Mouse (Mus musculus) forebrain, postnatal 0 days (tissue): ENCODE measurements around the gene Plxna4. TPM values are rescaled to one million over a fixed set of nuclear protein-coding genes. Genes with fewer than 3 reads are reported as not detected.
A peak's percentile ranks its signal among the peaks of the same experiment; 100 is the strongest.

Experiments
- ATAC-seq: fragments of 200-750 bp; cut with Nextera tagmentation; 2 replicates; pipeline ENCODE4 v1.8.0; 2017; ENCODE audit warnings: mild to moderate bottlenecking, moderate library complexity
- DNase-seq: peaks from one replicate; pipeline ENCODE4 v3.0.0-alpha.2; 2015
- H3K27ac ChIP-seq: fragments of 300-500 bp; sonication (generic); 2 replicates; pipeline ENCODE4 v1.5.1; 2014; ENCODE audit warnings: low read depth, mild to moderate bottlenecking, antibody characterized with exemption, low read length, moderate library complexity, mixed read lengths
- H3K27me3 ChIP-seq: fragments of 300-500 bp; sonication (generic); 2 replicates; pipeline ENCODE4 v1.6.1; 2014; ENCODE audit warnings: mild to moderate bottlenecking, low read length, mixed read lengths; ENCODE audit not compliant: insufficient read depth
- H3K36me3 ChIP-seq: fragments of 300-500 bp; sonication (generic); 2 replicates; pipeline ENCODE4 v1.6.1; 2014; ENCODE audit warnings: mild to moderate bottlenecking, moderate library complexity; ENCODE audit not compliant: insufficient read depth
- H3K4me1 ChIP-seq: fragments of 300-500 bp; sonication (generic); 2 replicates; pipeline ENCODE4 v1.6.1; 2014; ENCODE audit warnings: antibody characterized with exemption; ENCODE audit not compliant: insufficient read depth
- H3K4me2 ChIP-seq: fragments of 300-500 bp; sonication (generic); 2 replicates; pipeline ENCODE4 v1.6.1; 2014; ENCODE audit warnings: low read depth, mild to moderate bottlenecking, moderate library complexity
- H3K4me3 ChIP-seq: fragments of 300-500 bp; sonication (generic); 2 replicates; pipeline ENCODE4 v1.5.1; 2014; ENCODE audit warnings: low read depth, low read length, mixed read lengths
- H3K9ac ChIP-seq: fragments of 300-500 bp; sonication (generic); 2 replicates; pipeline ENCODE4 v1.6.1; 2014; ENCODE audit warnings: mild to moderate bottlenecking
- H3K9me3 ChIP-seq: fragments of 300-500 bp; sonication (generic); 2 replicates; pipeline ENCODE4 v1.6.1; 2016; ENCODE audit warnings: low read length
- CTCF ChIP-seq: sonication (generic); IDR thresholded peaks from 2 replicates; pipeline ENCODE4 v1.5.1; 2016; ENCODE audit warnings: antibody characterized with exemption, control low read depth, low read depth
- whole genome bisulfite sequencing: fragments of 180-500 bp; shearing (Covaris S2); extraction: QIAGEN DNeasy Blood & Tissue Kit; methylation state at CpG from one replicate; pipeline ENCODE4 v1.1.7; 2014; 5-methylcytosine and 5-hydroxymethylcytosine counted together
- polyA plus RNA-seq: library from polyadenylated mRNA; unstranded; fragments of >200 nt; fragmentation: Nextera tagmentation; extraction: Ambion mirVana; gene quantifications from 2 replicates; pipeline ENCODE4 v1.2.1, GENCODE M21; 2015
- total RNA-seq: library from RNA; depleted of rRNA; stranded (reverse); fragments of >200 nt; gene quantifications from 2 replicates; pipeline ENCODE4 v1.2.3, GENCODE M21; 2014

Plxna4 gene
- total and polyA plus RNA-seq, 2 experiments from 2014 or later = 12.0 to 51.5 TPM

DNA sequence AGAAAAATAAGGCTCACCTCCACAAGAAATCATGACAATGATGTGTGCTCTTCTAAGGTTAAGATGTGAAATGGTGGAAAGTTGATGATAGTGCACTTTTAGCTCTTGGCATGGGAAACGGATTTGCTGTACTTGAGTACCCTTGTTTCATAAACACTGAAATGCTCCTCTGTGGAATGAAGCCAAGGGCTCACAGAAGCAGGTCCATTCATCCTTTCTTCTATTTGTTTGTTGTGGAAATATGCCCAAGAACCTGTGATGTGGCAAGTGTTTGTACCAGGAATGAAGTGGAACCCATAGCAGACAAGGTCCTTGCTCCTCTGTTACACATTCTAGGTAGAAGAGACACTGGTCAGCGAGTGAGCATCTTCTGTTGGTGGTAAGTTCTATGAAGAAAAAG, 13.3 kb upstream of the Plxna4 start:
- H3K4me1 ChIP-seq = no peaks in the 10 kb centered on the region
- no peak overlapping the region for H3K4me3 ChIP-seq
- DNase-seq = no peak
- TF ChIP-seq CTCF = no peak
- ATAC-seq = no peak
- no peak overlapping the region for H3K9ac ChIP-seq
- 59% methylated on average over 2 of the region's 2 CpGs for WGBS
- no peak overlapping the region for H3K4me2 ChIP-seq
- no peaks in the 10 kb centered on the region for H3K9me3 ChIP-seq
- no peaks in the 10 kb centered on the region for H3K36me3 ChIP-seq
- H3K27ac ChIP-seq = no peak overlapping the region
- H3K27me3 ChIP-seq = no peaks in the 10 kb centered on the region

GRCm38 (mm10) chr6:32595591-32595990, 7.6 kb upstream of the Plxna4 start:
- 49% methylated on average over 3 of the region's 3 CpGs for WGBS
- no peak overlapping the region for H3K9ac ChIP-seq
- no peak overlapping the region for H3K4me2 ChIP-seq
- ATAC-seq (no peak), DNase-seq (no peak)
- no peak overlapping the region for H3K27ac ChIP-seq
- H3K36me3 ChIP-seq = no peaks in the 10 kb centered on the region
- H3K9me3 ChIP-seq = no peaks in the 10 kb centered on the region
- H3K4me1 ChIP-seq = no peaks in the 10 kb centered on the region
- no peak overlapping the region for H3K4me3 ChIP-seq
- no peak for TF ChIP-seq CTCF
- no peaks in the 10 kb centered on the region for H3K27me3 ChIP-seq

DNA sequence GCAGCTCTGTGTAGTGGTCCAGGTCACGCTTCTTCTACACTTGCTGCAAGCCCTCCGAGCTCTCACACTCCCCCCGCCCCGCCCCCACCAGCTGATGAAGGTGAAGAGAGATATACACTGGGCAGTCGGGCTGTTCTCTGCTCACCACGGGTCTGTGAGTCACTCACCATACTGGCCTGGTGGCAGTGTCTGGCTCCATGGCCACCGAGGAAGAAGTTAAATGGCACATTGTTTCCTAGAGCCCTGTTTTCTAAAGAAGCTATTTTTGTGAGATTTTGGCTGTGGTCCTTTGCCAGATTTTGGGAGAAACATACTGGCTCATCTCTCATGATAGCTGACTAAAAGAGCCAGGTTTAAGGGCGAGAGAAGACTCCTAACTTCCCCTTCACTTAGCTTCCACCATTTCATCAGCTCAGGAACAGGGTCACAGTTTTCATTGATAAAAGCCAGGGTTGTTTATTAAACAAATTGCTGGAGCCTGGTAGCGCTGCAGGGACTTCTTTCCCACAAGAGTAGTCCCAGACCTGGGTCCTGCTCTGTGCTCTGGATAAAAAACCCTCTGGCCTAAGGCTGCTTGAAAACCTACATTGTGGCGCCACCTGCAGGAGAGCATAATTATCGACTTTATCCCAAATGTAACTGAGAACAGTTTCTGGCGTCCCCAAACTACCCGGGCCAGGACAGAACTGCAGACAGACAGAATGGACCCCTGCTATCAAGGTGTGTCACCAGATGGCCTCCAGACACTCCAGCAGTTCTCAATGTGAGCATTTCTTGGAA, 3.2 kb upstream of the Plxna4 start:
- Histone ChIP-seq H3K4me2 (no peak overlapping the region), H3K4me3 (no peak overlapping the region), H3K4me1 (no peaks in the 10 kb centered on the region), H3K9ac (no peak overlapping the region), H3K27ac (no peak overlapping the region), H3K9me3 (no peaks in the 10 kb centered on the region), H3K36me3 (no peaks in the 10 kb centered on the region), H3K27me3 (no peaks in the 10 kb centered on the region)
- ATAC-seq (peak; percentile 15), DNase-seq (peak; percentile 82)
- whole genome bisulfite sequencing = 37% methylated on average over 13 of the region's 13 CpGs
- TF ChIP-seq CTCF = peak; percentile 88

- H3K4me1 ChIP-seq = no peaks in the 10 kb centered on the region
- H3K9me3 ChIP-seq = no peaks in the 10 kb centered on the region
- no peak overlapping the region for H3K9ac ChIP-seq
- no peak for TF ChIP-seq CTCF
- 73% methylated on average over 4 of the region's 4 CpGs for WGBS
- ATAC-seq (no peak), DNase-seq (no peak)
- no peaks in the 10 kb centered on the region for H3K27me3 ChIP-seq
- H3K4me3 ChIP-seq = no peak overlapping the region
- H3K4me2 ChIP-seq = no peak overlapping the region
- no peaks in the 10 kb centered on the region for H3K36me3 ChIP-seq
- H3K27ac ChIP-seq = no peak overlapping the region
Observed at GRCm38 (mm10) chr6:32589632-32590031, 1.6 kb upstream of the Plxna4 start.

GRCm38 (mm10) chr6:32587136-32588009, 619 bp downstream of the Plxna4 start:
- H3K27ac ChIP-seq = peak overlapping the region; percentile 95
- peak; percentile 57 for ATAC-seq
- no peaks in the 10 kb centered on the region for H3K9me3 ChIP-seq
- peak overlapping the region; percentile 85 for H3K4me3 ChIP-seq
- H3K4me1 ChIP-seq = peaks cover 4% of the 10 kb centered on the region; the same call in 1 of the 2 replicates
- under 1% methylated on average over 81 of the region's 82 CpGs for WGBS
- no peaks in the 10 kb centered on the region for H3K27me3 ChIP-seq
- no peaks in the 10 kb centered on the region for H3K36me3 ChIP-seq
- H3K9ac ChIP-seq = peak overlapping the region; percentile 91
- peak overlapping the region; percentile 77 for H3K4me2 ChIP-seq
- TF ChIP-seq CTCF = peak; percentile 2; the same call in 1 of the 2 replicates
- DNase-seq = peak; percentile 79

DNA sequence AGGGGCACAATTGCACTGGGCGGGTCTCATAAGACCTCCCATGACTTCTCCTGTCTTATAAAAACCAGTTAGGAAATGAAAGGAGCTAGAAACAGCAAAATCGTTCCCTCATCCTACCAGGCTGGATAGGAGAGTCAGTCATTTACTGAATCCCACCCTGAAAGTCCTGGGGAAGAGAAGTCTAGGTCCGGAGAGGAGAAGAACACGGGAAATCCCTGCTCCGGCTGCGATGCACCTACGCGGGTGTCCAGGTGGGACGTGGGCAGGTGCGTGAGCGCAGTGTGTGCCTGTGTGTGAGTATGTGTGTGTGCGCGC, 1.2 kb downstream of the Plxna4 start:
- Histone ChIP-seq H3K4me1 (peaks cover 6% of the 10 kb centered on the region; the same call in 1 of the 2 replicates), H3K9me3 (no peaks in the 10 kb centered on the region), H3K4me2 (peak overlapping the region; percentile 77), H3K4me3 (peak overlapping the region; percentile 85), H3K9ac (peak overlapping the region; percentile 91), H3K27ac (peak overlapping the region; percentile 95), H3K27me3 (no peaks in the 10 kb centered on the region), H3K36me3 (no peaks in the 10 kb centered on the region)
- no peak for ATAC-seq
- peak; percentile 61 for DNase-seq
- TF ChIP-seq CTCF = no peak
- 5% methylated on average over 13 of the region's 13 CpGs for WGBS

- H3K4me1 ChIP-seq = peaks cover 10% of the 10 kb centered on the region; the same call in 1 of the 2 replicates
- H3K27ac ChIP-seq = peak overlapping the region; percentile 95
- WGBS = under 1% methylated on average over 13 of the region's 13 CpGs
- peak; percentile 45 for ATAC-seq
- peak; percentile 85 for DNase-seq
- peak; percentile 49 for TF ChIP-seq CTCF
- no peaks in the 10 kb centered on the region for H3K9me3 ChIP-seq
- peak overlapping the region; percentile 77 for H3K4me2 ChIP-seq
- peak overlapping the region; percentile 85 for H3K4me3 ChIP-seq
- peak overlapping the region; percentile 91 for H3K9ac ChIP-seq
- H3K27me3 ChIP-seq = no peaks in the 10 kb centered on the region
- 0 out of 2 replicates have a peak, but pooled peaks cover 2% of the 10 kb centered on the region for H3K36me3 ChIP-seq
Observed at GRCm38 (mm10) chr6:32586390-32586789, 1.6 kb downstream of the Plxna4 start.
